Comparison of ENCODE assay signal across 8 mouse cellular contexts in genomic region chr12:104557761-104558160, GRCm38 (mm10).
DNase-seq lines count a peak whose midpoint lies in the region; ATAC-seq lines count a peak whose summit lies in the region.
"Had no signal": no experiment of that assay in that cellular context is flagged by ENCODE, and none has a peak within 500 bp of the region (broad histone marks: within the 10 kb centered on the region; RNA-seq: fewer than 3 reads in every experiment).

No protein-coding gene starts in this region.

- DNase-seq in Muller cell, postnatal 12 days (ENCODE audit: inconsistent ontology term) = peak; percentile 74
- peak; percentile 74 for DNase-seq in adrenal gland, postnatal 14 days
- peak; percentile 13 to 21 for DNase-seq in frontal cortex, postnatal 14 days (ENCODE audit: low spot score in 2 of 2)
- DNase-seq in layer of hippocampus, adult 18-20 months (ENCODE audit: low spot score in 2 of 2) = peak; percentile 42 to 65
- peak; percentile 40 for DNase-seq in right cerebral cortex, postnatal 14 days
- no peak for DNase-seq in spleen, adult 12 weeks (ENCODE audit: low spot score)

- no peaks in the 10 kb centered on the region for H3K9me3 ChIP-seq in neural tube, embryonic 15.5 days (replicated peaks)
- H3K9me3 ChIP-seq: limb, embryonic 13.5 days had no signal

- H3K4me2 ChIP-seq in neural tube, embryonic 15.5 days = no peak overlapping the region
- H3K4me2 ChIP-seq: limb, embryonic 13.5 days had no signal

- no peak overlapping the region for H3K9ac ChIP-seq in neural tube, embryonic 15.5 days (replicated peaks)
- H3K9ac ChIP-seq: limb, embryonic 13.5 days had no signal

- H3K4me1 ChIP-seq in neural tube, embryonic 15.5 days = no peaks in the 10 kb centered on the region

- H3K36me3 ChIP-seq in neural tube, embryonic 15.5 days = no peaks in the 10 kb centered on the region
- H3K36me3 ChIP-seq: limb, embryonic 13.5 days had no signal

- 74% methylated on average over 4 of the region's 4 CpGs for WGBS in neural tube, embryonic 15.5 days

- H3K27ac ChIP-seq in neural tube, embryonic 15.5 days (replicated peaks) = no peak overlapping the region
- H3K27ac ChIP-seq: limb, embryonic 13.5 days had no signal

- H3K4me3 ChIP-seq in neural tube, embryonic 15.5 days (replicated peaks) = no peak overlapping the region
- H3K4me3 ChIP-seq: limb, embryonic 13.5 days had no signal

- 0 out of 2 replicates have a peak, but pooled peaks cover 3% of the 10 kb centered on the region for H3K27me3 ChIP-seq in neural tube, embryonic 15.5 days (replicated peaks)

- no peak for ATAC-seq in neural tube, embryonic 15.5 days (ENCODE audit: low FRiP score)
